Mouse (Mus musculus): ENCODE results near the gene Lao1. TPM values are rescaled to one million over a fixed set of nuclear protein-coding genes. Genes with fewer than 3 reads are reported as not detected.

Lao1 gene
- polyA plus RNA-seq (2012; rRNA removed): 0.05 and 0.06 TPM in 2 replicates

DNA sequence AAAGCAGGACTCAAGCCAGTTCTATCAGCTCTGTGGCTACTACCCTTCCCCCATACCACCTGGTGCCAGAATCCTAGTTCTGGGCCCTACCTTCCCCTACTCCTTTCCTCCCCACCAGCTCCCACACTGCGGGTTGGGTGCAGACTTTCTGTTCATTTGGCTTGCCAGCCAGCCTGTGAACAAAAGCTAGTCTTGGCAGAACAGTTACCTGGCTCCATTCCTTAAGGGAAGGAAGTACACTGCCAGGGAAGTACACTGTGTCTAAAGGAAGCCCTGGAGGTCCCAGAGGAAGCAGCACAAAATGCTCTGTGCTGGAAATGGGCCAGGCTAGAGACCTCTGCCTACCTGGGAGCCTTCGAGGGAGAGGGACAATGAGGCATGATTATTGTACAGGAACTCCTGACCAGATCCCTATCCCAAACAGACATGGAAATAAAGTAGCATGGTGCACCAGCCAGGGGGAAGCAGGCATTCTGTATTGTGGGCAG, at the start of gene Lao1:
TSS of gene Lao1 (plus strand) at position 438 of the 488 bp plus-strand sequence.

DNA sequence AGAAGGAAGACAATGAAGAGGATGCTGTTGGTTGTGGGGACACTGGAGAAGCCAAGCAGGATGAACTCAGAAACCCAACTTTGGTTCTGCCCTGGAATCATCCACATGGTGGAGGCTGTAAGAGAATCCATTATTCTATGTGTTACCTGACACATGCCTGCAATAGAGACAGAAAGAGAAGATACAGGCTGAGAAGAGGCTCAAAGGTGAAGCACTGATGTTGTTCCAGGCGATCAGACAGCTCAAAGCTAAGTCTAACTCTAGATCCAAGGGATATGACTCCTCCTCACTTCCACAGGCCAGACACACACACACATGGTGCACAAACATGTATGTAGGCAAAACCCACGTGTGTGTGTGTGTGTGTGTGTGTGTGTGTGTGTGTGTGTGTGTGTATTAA, 44.0 kb upstream of the Lao1 start, which contains the start of gene Olfr1329:
TSS of gene Olfr1329 (minus strand) at position 101 of the 400 bp plus-strand sequence.

DNA sequence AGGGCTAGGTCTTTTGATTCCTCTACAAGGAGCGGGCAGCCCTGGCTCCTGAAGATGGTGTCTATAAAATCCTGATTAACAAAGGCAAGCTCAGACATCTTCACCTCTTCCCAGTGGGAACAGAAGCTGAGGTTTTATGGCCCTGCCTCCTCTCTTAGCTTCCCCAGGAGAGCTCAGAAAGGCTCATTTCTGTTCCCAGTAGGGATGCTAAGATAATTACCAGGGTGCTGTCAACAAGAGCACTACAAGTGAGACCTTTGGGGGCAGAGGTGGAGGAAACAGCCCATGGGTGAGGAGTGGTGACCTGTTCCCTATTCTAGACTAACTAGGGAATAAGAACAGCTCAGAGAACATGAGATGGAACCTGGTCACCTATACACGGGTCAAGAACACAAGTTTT, 22.9 kb upstream of the Lao1 start, which contains the start of gene Olfr1328:
TSS of gene Olfr1328 (minus strand) at position 101 of the 400 bp plus-strand sequence.

Other genes starting within 250 kb of the Lao1 start
- not detected in 2 replicates for gene Olfr1340, start 241.4 kb upstream of the Lao1 start, polyA plus RNA-seq (2012; rRNA removed)
- gene Olfr1339, start 229.4 kb upstream of the Lao1 start, polyA plus RNA-seq (2012; rRNA removed): not detected in 2 replicates
- gene Olfr1338, start 202.8 kb upstream of the Lao1 start, polyA plus RNA-seq (2012; rRNA removed): not detected in 2 replicates
- gene Olfr1337, start 179.0 kb upstream of the Lao1 start, polyA plus RNA-seq (2012; rRNA removed): not detected in 2 replicates
- not detected in 2 replicates for gene Olfr1335, start 151.6 kb upstream of the Lao1 start, polyA plus RNA-seq (2012; rRNA removed)
- gene Olfr1333, start 125.3 kb upstream of the Lao1 start, polyA plus RNA-seq (2012; rRNA removed): not detected in 2 replicates
- not detected in 2 replicates for gene Olfr1331, start 96.9 kb upstream of the Lao1 start, polyA plus RNA-seq (2012; rRNA removed)
- not detected in 2 replicates for gene Olfr1330, start 73.0 kb upstream of the Lao1 start, polyA plus RNA-seq (2012; rRNA removed)
- gene Olfr1329, start 44.1 kb upstream of the Lao1 start, polyA plus RNA-seq (2012; rRNA removed): not detected in 2 replicates
- gene Olfr1328, start 23.0 kb upstream of the Lao1 start, polyA plus RNA-seq (2012; rRNA removed): not detected in 2 replicates
- gene Slc2a1, start 147.1 kb downstream of the Lao1 start, polyA plus RNA-seq (2012; rRNA removed): 56.8 and 58.2 TPM in 2 replicates
- 5.5 and 7.3 TPM in 2 replicates for gene Zfp691, start 212.6 kb downstream of the Lao1 start, polyA plus RNA-seq (2012; rRNA removed)
- gene Ermap, start 228.4 kb downstream of the Lao1 start, polyA plus RNA-seq (2012; rRNA removed): not detected in 2 replicates
- gene Svbp, start 233.7 kb downstream of the Lao1 start, polyA plus RNA-seq (2012; rRNA removed): 21.2 and 21.6 TPM in 2 replicates

Measured in stomach, adult 2 months (tissue).